Mouse (Mus musculus) forebrain, embryonic 16.5 days (tissue): ENCODE measurements around the gene Blnk. TPM values are rescaled to one million over a fixed set of nuclear protein-coding genes. Genes with fewer than 3 reads are reported as not detected.

Experiments
- ATAC-seq: fragments of 200-750 bp; cut with Nextera tagmentation; 2 replicates; pipeline ENCODE4 v1.8.0; 2017; ENCODE audit warnings: mild to moderate bottlenecking, moderate library complexity
- H3K27ac ChIP-seq: fragments of 300-500 bp; sonication (generic); 2 replicates; pipeline ENCODE4 v1.5.1; 2014; ENCODE audit warnings: low read length, control low read depth
- H3K27me3 ChIP-seq: fragments of 300-500 bp; sonication (generic); replicated peaks from 2 replicates; pipeline ENCODE4 v1.6.1; 2014; ENCODE audit warnings: low read length; ENCODE audit not compliant: control insufficient read depth, insufficient read depth
- H3K36me3 ChIP-seq: fragments of 300-500 bp; sonication (generic); 2 replicates; pipeline ENCODE4 v1.6.1; 2014; ENCODE audit not compliant: control insufficient read depth, insufficient read depth
- H3K4me1 ChIP-seq: fragments of 300-500 bp; sonication (generic); replicated peaks from 2 replicates; pipeline ENCODE4 v1.6.1; 2014; ENCODE audit warnings: low read length; ENCODE audit not compliant: control insufficient read depth, insufficient read depth
- H3K4me2 ChIP-seq: fragments of 300-500 bp; sonication (generic); 2 replicates; pipeline ENCODE4 v1.6.1; 2014; ENCODE audit warnings: mild to moderate bottlenecking, low read length, control low read depth
- H3K4me3 ChIP-seq: fragments of 300-500 bp; sonication (generic); replicated peaks from 2 replicates; pipeline ENCODE4 v1.5.1; 2014; ENCODE audit warnings: mild to moderate bottlenecking, low read length, control low read depth
- H3K9ac ChIP-seq: fragments of 300-500 bp; sonication (generic); replicated peaks from 2 replicates; pipeline ENCODE4 v1.6.1; 2014; ENCODE audit warnings: low read depth, low read length, control low read depth
- H3K9me3 ChIP-seq: fragments of 300-500 bp; sonication (generic); 2 replicates; pipeline ENCODE4 v1.6.1; 2016; ENCODE audit warnings: low read length; ENCODE audit not compliant: control insufficient read depth
- WGBS: fragments of 180-500 bp; shearing (Covaris S2); extraction: QIAGEN DNeasy Blood & Tissue Kit; methylation state at CpG from one replicate; pipeline ENCODE4 v1.1.7; 2014; 5-methylcytosine and 5-hydroxymethylcytosine counted together
- polyA plus RNA-seq: library from polyadenylated mRNA; unstranded; fragments of >200 nt; fragmentation: Nextera tagmentation; extraction: Ambion mirVana; gene quantifications from 2 replicates; pipeline ENCODE4 v1.2.1, GENCODE M21; 2015

The Blnk gene
- 0.51 and 0.56 TPM in 2 replicates for polyA plus RNA-seq

DNA sequence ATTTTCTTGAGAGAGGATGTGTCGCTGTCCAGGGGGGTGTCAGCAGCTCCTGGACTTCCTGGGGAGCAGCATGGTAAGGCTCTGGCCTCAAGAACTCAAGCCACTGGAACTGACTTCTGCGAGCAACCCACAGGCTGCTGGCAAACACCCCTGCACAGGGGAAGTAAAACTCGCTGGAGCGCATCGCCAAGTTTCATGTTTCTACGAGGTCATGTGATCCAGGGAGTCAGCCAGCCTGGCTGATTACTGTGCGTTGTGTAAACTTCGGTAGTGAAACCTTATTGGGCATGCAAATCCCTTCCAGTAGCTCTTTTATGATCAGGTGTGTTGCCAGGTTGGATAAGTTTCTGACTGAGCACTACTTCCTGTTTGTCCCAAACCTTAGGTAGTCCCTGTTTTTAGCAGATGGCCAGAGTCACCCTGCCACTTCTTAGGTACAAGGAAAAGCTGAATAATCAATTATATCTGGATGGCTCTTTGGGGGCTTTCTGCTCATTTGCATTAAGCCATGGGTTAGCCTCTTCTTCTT is at the start of gene Blnk:
Blnk (minus strand) TSS at position 479 of the 529 bp plus-strand sequence.
- ATAC-seq, result no peak
- H3K9me3 ChIP-seq, result no peaks in the 10 kb centered on the region
- 56% methylated on average over 8 of the region's 8 CpGs for WGBS
- peaks cover 6% of the 10 kb centered on the region; the same call in 1 of the 2 replicates for H3K4me1 ChIP-seq
- no peak within 1 kb of the TSS for H3K4me3 ChIP-seq
- no peak within 1 kb of the TSS for H3K4me2 ChIP-seq
- no peak within 1 kb of the TSS for H3K27ac ChIP-seq
- no peak within 1 kb of the TSS for H3K9ac ChIP-seq
- no peaks in the 10 kb centered on the region for H3K36me3 ChIP-seq
- no peaks in the 10 kb centered on the region for H3K27me3 ChIP-seq

- no peak for ATAC-seq
- 92% methylated on average over 7 of the region's 7 CpGs for whole genome bisulfite sequencing
Measured at GRCm38 (mm10) chr19:41039110-41039509, 44.8 kb upstream of the Blnk start.

GRCm38 (mm10) chr19:41035809-41036551 is 41.6 kb upstream of the Blnk start:
- no peaks in the 10 kb centered on the region for H3K9me3 ChIP-seq
- no peak for ATAC-seq
- H3K9ac ChIP-seq, result no peak overlapping the region
- no peak overlapping the region for H3K4me2 ChIP-seq
- no peaks in the 10 kb centered on the region for H3K27me3 ChIP-seq
- H3K4me3 ChIP-seq, result no peak overlapping the region
- H3K36me3 ChIP-seq, result no peaks in the 10 kb centered on the region
- WGBS, result 83% methylated on average over 4 of the region's 4 CpGs
- no peak overlapping the region for H3K27ac ChIP-seq
- H3K4me1 ChIP-seq, result no peaks in the 10 kb centered on the region

More at GRCm38 (mm10) chr19:41039110-41039509, 44.8 kb upstream of the Blnk start:
- Histone ChIP-seq H3K27me3 (no peaks in the 10 kb centered on the region), H3K9ac (no peak overlapping the region), H3K36me3 (no peaks in the 10 kb centered on the region), H3K9me3 (no peaks in the 10 kb centered on the region), H3K4me3 (no peak overlapping the region), H3K4me2 (no peak overlapping the region), H3K27ac (no peak overlapping the region), H3K4me1 (no peaks in the 10 kb centered on the region)

GRCm38 (mm10) chr19:41031869-41032268 is 37.5 kb upstream of the Blnk start:
- 80% methylated on average over 6 of the region's 6 CpGs for WGBS
- no peaks in the 10 kb centered on the region for H3K4me1 ChIP-seq

GRCm38 (mm10) chr19:41031009-41031408 is 36.7 kb upstream of the Blnk start:
- Histone ChIP-seq H3K9me3 (no peaks in the 10 kb centered on the region), H3K36me3 (no peaks in the 10 kb centered on the region), H3K27ac (no peak overlapping the region), H3K9ac (no peak overlapping the region), H3K4me2 (no peak overlapping the region), H3K4me1 (no peaks in the 10 kb centered on the region), H3K4me3 (no peak overlapping the region), H3K27me3 (no peaks in the 10 kb centered on the region)
- no peak for ATAC-seq
- 83% methylated on average over 11 of the region's 11 CpGs for WGBS

More at GRCm38 (mm10) chr19:41031869-41032268, 37.5 kb upstream of the Blnk start:
- Histone ChIP-seq H3K9me3 (no peaks in the 10 kb centered on the region), H3K27me3 (no peaks in the 10 kb centered on the region), H3K9ac (no peak overlapping the region), H3K4me2 (no peak overlapping the region), H3K4me3 (no peak overlapping the region), H3K36me3 (no peaks in the 10 kb centered on the region), H3K27ac (no peak overlapping the region)
- ATAC-seq, result no peak

DNA sequence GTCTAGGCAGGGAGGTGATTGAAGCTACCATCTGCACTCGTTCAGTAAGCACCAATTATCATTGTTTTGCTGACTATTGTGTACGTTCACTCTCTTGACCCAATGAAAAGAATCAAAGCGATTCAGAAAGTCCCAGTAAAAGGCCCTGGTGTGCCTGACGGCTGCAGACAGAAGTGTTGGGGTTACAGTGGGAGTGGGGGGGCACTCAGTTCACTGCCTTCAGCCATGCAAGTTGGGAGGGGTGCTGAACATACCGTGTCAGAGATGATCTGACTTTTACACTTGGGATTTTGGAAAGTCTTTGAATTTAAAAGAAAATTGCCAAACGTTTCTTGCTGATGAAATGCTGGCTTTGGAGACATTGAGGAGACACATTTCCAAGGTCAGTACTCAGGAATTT is 35.8 kb upstream of the Blnk start:
- H3K27me3 ChIP-seq, result no peaks in the 10 kb centered on the region
- no peaks in the 10 kb centered on the region for H3K9me3 ChIP-seq
- 32% methylated on average over 6 of the region's 6 CpGs for WGBS
- no peak overlapping the region for H3K9ac ChIP-seq
- H3K4me3 ChIP-seq, result no peak overlapping the region
- no peaks in the 10 kb centered on the region for H3K36me3 ChIP-seq
- no peak overlapping the region for H3K4me2 ChIP-seq
- ATAC-seq, result no peak
- no peak overlapping the region for H3K27ac ChIP-seq
- H3K4me1 ChIP-seq, result no peaks in the 10 kb centered on the region

DNA sequence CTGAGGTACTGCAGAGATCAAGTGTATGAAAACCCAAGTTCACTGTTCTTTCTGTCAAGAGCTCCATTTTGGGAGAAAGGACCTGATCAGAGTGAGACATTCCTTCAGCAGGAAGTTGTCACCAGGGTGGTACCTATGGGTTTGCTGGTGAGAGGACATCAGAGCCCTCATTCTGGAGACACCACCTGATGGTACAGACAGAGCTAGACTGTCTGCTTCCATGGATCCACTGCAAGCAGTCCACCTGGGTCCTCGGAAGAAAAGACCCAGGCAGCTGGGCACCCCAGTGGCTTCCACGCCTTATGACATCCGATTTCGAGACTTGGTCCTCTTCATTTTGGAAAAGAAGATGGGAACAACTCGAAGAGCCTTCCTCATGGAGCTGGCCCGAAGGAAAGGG is 34.9 kb upstream of the Blnk start, which contains the start of gene Dntt:
Dntt (plus strand) TSS at position 57 of the 400 bp plus-strand sequence.
- WGBS, result 88% methylated on average over 6 of the region's 6 CpGs
- Histone ChIP-seq H3K4me3 (no peak within 1 kb of the TSS), H3K36me3 (no peaks in the 10 kb centered on the region), H3K4me1 (no peaks in the 10 kb centered on the region), H3K27ac (no peak within 1 kb of the TSS), H3K9me3 (no peaks in the 10 kb centered on the region), H3K9ac (no peak within 1 kb of the TSS), H3K4me2 (no peak within 1 kb of the TSS), H3K27me3 (no peaks in the 10 kb centered on the region)
- no peak for ATAC-seq

DNA sequence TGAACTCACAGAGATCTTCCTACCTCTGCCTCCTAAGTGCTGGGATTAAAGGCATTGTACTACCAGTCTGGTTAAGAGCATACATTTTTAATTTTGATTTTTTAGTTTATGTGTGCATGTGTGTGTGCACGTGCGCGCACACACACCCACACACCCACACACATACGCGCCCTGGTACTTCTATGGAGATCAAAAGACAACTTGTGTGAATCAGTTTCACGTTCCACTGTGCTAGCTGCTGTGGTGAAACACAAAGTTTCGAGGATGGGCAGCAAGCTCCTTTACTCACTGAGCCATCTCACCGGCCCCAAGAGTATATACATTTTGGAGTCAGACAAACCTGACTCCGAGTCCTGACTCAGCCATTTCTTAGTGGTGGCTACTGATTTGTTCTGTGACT is 33.3 kb upstream of the Blnk start:
- H3K9ac ChIP-seq, result no peak overlapping the region
- no peaks in the 10 kb centered on the region for H3K27me3 ChIP-seq
- H3K36me3 ChIP-seq, result no peaks in the 10 kb centered on the region
- H3K4me3 ChIP-seq, result no peak overlapping the region
- ATAC-seq, result no peak
- H3K4me2 ChIP-seq, result no peak overlapping the region
- no peaks in the 10 kb centered on the region for H3K4me1 ChIP-seq
- H3K9me3 ChIP-seq, result no peaks in the 10 kb centered on the region
- H3K27ac ChIP-seq, result no peak overlapping the region
- 94% methylated on average over 9 of the region's 9 CpGs for WGBS

- H3K4me1 ChIP-seq, result 0 out of 2 replicates have a peak, but pooled peaks cover 3% of the 10 kb centered on the region
- H3K4me3 ChIP-seq, result no peak overlapping the region
- no peaks in the 10 kb centered on the region for H3K27me3 ChIP-seq
- H3K9me3 ChIP-seq, result no peaks in the 10 kb centered on the region
- no peak for ATAC-seq
- no peak overlapping the region for H3K9ac ChIP-seq
- WGBS, result 75% methylated on average over 5 of the region's 5 CpGs
- H3K4me2 ChIP-seq, result no peak overlapping the region
- no peaks in the 10 kb centered on the region for H3K36me3 ChIP-seq
- no peak overlapping the region for H3K27ac ChIP-seq
Measured at GRCm38 (mm10) chr19:41027024-41027423, 32.7 kb upstream of the Blnk start.
